Mouse (Mus musculus) embryonic fibroblast, embryonic 13.5 days (primary cell): ENCODE data around the gene Arl4d. TPM values are rescaled to one million over a fixed set of nuclear protein-coding genes. Genes with fewer than 3 reads are reported as not detected.
"Not testable (repeated sequence)": the region's sequence is repeated elsewhere in the genome, so short reads cannot be mapped to it uniquely, and the experiment has no call there.

Source experiments
- H3K27ac ChIP-seq: 2 replicates; pipeline ENCODE4 v1.5.1; 2012; ENCODE audit warnings: low read length, control low read depth, inconsistent platforms; ENCODE audit not compliant: insufficient read depth
- H3K4me1 ChIP-seq: 2 replicates; pipeline ENCODE4 v1.6.1; 2011; ENCODE audit warnings: low read length; ENCODE audit not compliant: control insufficient read depth, insufficient read depth
- H3K4me3 ChIP-seq: 2 replicates; pipeline ENCODE4 v1.5.1; 2011; ENCODE audit warnings: mild to moderate bottlenecking, control low read depth, low read length; ENCODE audit not compliant: insufficient read depth
- CTCF ChIP-seq: IDR thresholded peaks from 2 replicates; pipeline ENCODE4 v1.5.1; 2011; ENCODE audit warnings: mild to moderate bottlenecking, control low read depth, low read length, moderate library complexity, borderline replicate concordance; ENCODE audit not compliant: insufficient read depth
- POLR2A ChIP-seq: IDR thresholded peaks from 2 replicates; pipeline ENCODE4 v1.6.1; 2011; ENCODE audit warnings: low read depth, mild to moderate bottlenecking, control low read depth, low read length, moderate library complexity
- polyA plus RNA-seq: library from polyadenylated mRNA; stranded (reverse); fragments of >200 nt; gene quantifications from 2 replicates; pipeline ENCODE4 v1.2.4, GENCODE M21; 2011; ENCODE audit warnings: low read depth; ENCODE audit not compliant: missing spikeins, insufficient read length

Arl4d gene
- polyA plus RNA-seq, 1 experiment = 6.5 TPM

DNA sequence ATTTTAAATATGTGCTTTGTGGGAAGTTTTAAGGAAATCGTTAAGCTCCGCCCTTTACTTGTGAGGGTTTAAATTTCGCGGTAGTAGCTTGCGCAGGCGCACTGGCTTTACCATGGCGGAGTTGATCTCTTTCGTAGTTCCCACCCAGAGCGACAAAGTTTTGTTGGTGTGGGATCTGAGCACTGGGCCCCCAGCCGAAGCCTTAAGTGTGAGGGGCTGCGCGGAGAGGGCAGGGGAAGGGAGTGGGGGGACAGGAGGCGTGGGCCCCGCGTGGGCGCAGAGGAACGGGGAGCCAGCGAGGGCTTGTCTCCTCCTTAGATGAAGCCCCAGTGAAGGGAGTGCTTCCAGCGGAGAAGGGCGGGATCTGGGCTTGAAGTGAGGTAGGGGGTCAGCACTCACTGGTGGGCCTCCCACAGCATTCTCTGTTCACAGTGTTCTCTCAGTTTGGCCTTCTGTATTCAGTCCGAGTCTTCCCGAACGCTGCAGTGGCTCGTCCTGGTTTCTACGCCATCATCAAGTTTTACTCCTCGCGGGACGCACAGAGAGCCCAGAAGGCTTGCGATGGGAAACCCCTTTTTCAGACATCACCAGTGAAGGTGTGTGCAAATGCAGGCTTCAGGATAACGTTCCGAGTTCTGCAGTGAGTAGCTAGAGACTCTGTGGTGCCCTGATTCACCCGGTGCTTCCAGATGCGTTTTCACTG, 37.3 kb upstream of the Arl4d start:
- no peaks in the 10 kb centered on the region for H3K4me1 ChIP-seq
- TF ChIP-seq POLR2A (peak; percentile 72), CTCF (no peak)
- H3K27ac ChIP-seq = peak overlapping the region; percentile 69
- H3K4me3 ChIP-seq = peak overlapping the region; percentile 10

- H3K27ac ChIP-seq, H3K4me1 ChIP-seq, H3K4me3 ChIP-seq: not testable (repeated sequence)
Measured at GRCm38 (mm10) chr11:101628733-101629417, 36.5 kb upstream of the Arl4d start.

DNA sequence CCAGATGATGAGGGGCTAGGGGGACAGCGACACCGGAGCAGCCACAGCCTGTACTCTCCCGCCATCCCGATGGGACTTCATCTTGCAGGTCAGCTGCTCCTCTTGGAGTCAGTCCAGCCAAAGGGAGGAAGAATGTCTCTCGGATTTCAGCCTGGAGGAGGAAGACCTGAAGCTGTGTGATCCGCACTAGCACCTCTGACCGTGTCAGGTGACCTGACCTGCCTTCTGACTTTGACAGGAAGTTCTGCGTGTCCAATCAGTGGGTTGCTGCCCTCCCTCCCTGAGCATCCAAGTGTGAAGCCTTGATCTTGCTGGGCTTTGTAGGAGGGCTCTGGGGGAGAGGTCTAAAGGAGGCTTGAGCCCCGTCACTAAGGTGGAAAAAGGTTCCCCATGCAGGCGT, 29.7 kb upstream of the Arl4d start:
- TF ChIP-seq POLR2A (no peak), CTCF (no peak)
- H3K4me3 ChIP-seq = no peak overlapping the region
- no peak overlapping the region for H3K27ac ChIP-seq
- H3K4me1 ChIP-seq = no peaks in the 10 kb centered on the region

DNA sequence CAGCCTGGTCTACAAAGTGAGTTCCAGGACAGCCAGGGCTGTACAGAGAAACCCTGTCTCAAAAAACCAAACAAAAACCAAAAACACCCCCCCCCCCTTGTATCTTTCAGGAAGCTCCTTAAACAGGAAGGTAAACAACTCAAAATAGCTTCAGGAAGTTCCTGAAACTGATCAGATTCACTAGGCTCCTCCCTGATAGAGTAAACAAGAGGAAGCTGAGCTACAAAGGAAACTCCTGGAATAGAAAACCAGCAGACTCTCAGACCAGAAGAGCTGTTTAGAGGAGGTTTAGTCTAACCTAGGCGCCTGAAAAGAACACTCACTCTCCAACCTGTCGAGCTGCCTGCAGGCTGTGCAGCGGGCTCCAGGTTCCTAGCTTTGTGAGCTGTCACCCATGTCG, 25.6 kb upstream of the Arl4d start:
- Histone ChIP-seq H3K4me1 (peaks cover 3% of the 10 kb centered on the region), H3K27ac (no peak overlapping the region), H3K4me3 (no peak overlapping the region)
- no peak for TF ChIP-seq POLR2A
- TF ChIP-seq CTCF = no peak

DNA sequence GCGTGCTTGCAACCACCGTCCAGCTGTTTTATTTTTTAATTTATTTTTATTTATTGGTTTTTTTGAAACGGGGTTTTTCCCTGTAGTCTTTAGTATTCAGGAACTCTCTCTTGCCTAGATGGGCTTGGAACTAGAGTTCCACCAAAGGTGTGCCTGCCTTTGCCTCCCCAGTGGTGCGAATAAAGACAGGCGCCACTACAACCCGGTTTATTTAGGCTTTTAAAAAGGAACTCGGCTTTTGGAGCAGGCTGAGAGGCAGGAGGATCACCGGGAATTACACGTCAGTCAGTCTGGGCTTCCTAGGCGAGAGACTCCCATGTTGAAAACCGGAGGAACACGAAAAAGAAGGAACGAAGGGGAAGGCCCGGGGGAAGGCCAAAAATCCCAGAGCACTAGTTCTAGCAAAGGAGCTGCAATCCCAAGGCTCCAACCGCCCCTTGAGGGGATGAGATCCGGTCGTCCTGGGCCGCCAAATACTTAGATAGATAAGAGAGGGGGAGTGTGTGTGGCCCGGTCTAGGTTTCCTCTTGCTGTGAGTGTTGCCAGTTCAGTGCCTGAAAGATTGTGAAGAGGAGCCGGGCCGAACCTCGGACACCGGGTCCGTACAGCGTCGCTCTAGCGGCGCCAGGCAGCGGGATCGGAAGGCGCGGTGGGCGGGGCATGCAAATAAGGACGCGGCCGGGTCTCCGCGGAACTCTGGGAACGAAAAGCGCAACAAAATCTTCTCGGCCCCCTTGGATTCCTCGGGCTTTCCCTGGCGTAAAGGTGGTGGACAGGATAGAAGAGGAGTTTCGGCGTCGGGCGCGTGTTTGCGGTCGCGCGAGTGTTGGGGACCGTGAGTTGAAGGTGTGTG, 24.3 kb upstream of the Arl4d start:
- H3K4me1 ChIP-seq, H3K4me3 ChIP-seq: not testable (repeated sequence)
- TF ChIP-seq POLR2A = peak; percentile 53
- peak overlapping the region; percentile 62 for H3K27ac ChIP-seq

- H3K4me3 ChIP-seq, H3K4me1 ChIP-seq: not testable (repeated sequence)
- H3K27ac ChIP-seq = peak overlapping the region; percentile 36; the same call in 1 of the 2 replicates
- TF ChIP-seq POLR2A = peak; percentile 69
Measured at GRCm38 (mm10) chr11:101641710-101642642, 23.4 kb upstream of the Arl4d start.

GRCm38 (mm10) chr11:101642931-101643330, 22.4 kb upstream of the Arl4d start:
- Histone ChIP-seq H3K27ac (no peak overlapping the region), H3K4me3 (no peak overlapping the region), H3K4me1 (peaks cover 3% of the 10 kb centered on the region)
- TF ChIP-seq POLR2A (peak; percentile 45), CTCF (no peak)

DNA sequence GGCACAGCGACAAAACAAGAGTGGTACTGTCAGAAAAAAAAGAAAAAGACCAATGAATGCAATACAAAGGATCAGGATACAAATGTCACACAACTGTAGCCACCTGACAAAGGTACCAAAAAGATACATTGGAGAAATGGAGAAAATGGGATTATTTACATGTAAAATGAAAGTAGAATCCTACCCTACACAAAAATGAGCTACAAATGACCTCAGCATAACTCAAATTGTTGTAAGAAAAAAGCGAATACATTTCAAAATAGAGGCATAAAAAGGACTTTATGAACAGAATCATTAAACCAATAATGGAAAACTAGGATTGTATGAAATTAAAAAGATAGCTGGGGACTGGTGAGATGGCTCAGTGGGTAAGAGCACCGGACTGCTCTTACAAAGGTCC, 20.8 kb upstream of the Arl4d start:
- no peak; the same call in 1 of the 2 replicates for TF ChIP-seq POLR2A
- TF ChIP-seq CTCF = no peak
- Histone ChIP-seq H3K4me3 (no peak overlapping the region), H3K27ac (no peak overlapping the region), H3K4me1 (peaks cover 3% of the 10 kb centered on the region)

DNA sequence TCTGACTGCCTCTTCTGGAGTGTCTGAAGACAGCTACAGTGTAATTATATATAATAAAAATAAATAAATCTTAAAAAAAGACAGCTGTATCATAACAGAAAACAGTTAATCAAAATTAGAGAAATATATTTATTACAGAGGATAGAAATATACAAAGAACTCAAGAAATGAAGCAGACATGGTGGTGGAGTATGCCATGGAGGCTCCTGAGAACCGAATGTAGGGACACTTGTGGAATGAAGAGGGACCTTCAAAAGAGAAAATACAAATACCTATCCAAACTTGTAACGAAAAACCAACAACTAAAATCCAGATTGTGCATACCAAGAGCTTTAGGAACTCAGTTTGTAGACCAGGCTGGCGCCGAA, 20.3 kb upstream of the Arl4d start:
- not testable (repeated sequence) for H3K27ac ChIP-seq, H3K4me3 ChIP-seq, H3K4me1 ChIP-seq
